Mouse (Mus musculus) lung, adult 2 months (tissue): ENCODE measurements around the gene Scnn1a. TPM values are rescaled to one million over a fixed set of nuclear protein-coding genes. Genes with fewer than 3 reads are reported as not detected.

Source experiments
- DNase-seq: peaks from one replicate; pipeline ENCODE4 v3.0.0; 2022
- H3K4me1 ChIP-seq: fragments of 200-500 bp; 2 replicates; pipeline ENCODE4 v1.6.1; 2011; ENCODE audit warnings: low read length; ENCODE audit not compliant: control insufficient read depth, insufficient read depth
- H3K4me3 ChIP-seq: fragments of 200-500 bp; replicated peaks from 2 replicates; pipeline ENCODE3; 2011; ENCODE audit warnings: low read depth, mild to moderate bottlenecking, control low read depth, low read length; ENCODE audit errors: extremely low read depth
- CTCF ChIP-seq: fragments of 200-500 bp; IDR thresholded peaks from 2 replicates; pipeline ENCODE4 v1.5.1; 2011; ENCODE audit warnings: mild to moderate bottlenecking, low read length, control low read depth; ENCODE audit not compliant: insufficient read depth
- POLR2A ChIP-seq: fragments of 200-500 bp; IDR thresholded peaks from 2 replicates; pipeline ENCODE4 v1.6.1; 2011; ENCODE audit warnings: low read depth, mild to moderate bottlenecking, control low read depth, low read length, borderline replicate concordance; ENCODE audit errors: extremely low read depth
- WGBS: fragments of 180-500 bp; shearing (Covaris S2); methylation state at CpG from one replicate; pipeline ENCODE4 v1.1.7; 2018; 5-methylcytosine and 5-hydroxymethylcytosine counted together
- polyA plus RNA-seq: library from polyadenylated mRNA; depleted of rRNA; stranded (reverse); fragments of >200 nt; gene quantifications from 2 replicates; pipeline ENCODE4 v1.2.3, GENCODE M21; 2012; rRNA removed

Gene Scnn1a
- polyA plus RNA-seq, 1 experiment = 245 TPM

DNA sequence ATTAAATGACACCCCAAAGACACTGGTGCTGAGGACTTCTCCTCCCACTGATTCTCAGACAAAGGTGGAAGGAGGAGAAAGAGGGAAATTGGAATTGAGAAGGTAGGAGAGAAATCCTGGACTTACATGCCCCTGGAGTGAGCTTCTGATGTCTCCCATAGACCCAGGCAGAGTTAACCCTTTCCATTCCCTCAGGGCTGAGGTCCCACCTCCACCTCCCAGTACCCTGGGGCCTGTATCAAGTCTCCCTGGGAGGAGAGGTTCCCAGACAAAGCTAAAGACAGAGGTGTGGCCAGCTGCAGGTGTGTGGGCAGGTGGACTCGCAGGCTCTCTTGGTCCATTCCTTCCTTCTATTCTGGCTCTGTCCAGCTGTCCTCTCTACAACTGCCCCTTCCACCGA lies 61.6 kb downstream of the Scnn1a start:
- peaks cover 7% of the 10 kb centered on the region for H3K4me1 ChIP-seq
- 70% methylated on average over 2 of the region's 2 CpGs for WGBS
- no peak for DNase-seq
- TF ChIP-seq POLR2A (no peak), CTCF (no peak)
- H3K4me3 ChIP-seq = no peak overlapping the region

DNA sequence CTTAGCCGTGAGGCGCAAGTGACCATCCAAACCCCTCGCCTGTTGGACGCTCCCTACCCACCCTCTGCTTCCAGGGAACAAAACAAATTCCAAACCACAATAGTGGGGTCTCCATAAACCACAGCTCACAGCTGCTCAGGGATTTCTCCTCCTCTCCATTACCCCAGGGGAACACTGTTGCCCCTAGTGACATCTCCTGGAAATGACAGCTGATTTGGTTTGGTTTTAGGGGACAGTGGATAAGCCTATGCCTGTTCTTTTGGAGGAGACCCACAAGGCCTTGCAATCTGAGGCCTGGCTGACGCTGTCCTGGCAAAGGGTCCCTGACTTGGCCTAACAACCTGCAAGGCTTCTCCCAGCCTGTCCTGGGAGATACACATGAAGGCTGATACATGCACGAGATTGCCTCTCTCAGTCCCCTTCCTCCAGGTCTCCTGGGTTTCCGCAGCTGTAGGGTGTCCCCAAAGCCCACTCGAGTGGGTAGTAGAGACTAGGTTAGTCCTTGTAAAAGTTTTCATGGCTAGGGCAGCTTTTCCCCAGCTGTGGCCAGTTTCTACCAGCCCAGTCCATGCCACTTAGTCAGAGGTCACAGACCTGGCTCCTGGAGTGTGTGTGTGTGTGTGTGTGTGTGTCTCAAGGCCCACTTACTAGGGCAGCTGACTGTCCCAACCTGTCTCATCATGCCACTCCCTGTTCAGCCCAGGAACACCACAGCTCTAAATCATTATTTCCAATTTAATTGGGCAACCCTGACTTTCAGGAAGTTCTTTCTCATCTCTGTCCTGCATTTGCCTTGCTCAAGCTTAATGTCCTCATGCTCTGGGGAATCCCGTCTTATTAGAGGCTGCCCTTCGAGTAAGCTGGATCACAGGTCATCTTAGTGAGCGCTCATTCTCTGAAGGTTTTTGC lies 64.9 kb downstream of the Scnn1a start:
- peak; percentile 41 for DNase-seq
- H3K4me3 ChIP-seq = no peak overlapping the region
- WGBS = 71% methylated on average over 11 of the region's 11 CpGs
- H3K4me1 ChIP-seq = 0 out of 2 replicates have a peak, but pooled peaks cover under 1% of the 10 kb centered on the region
- TF ChIP-seq POLR2A (no peak), CTCF (no peak)

DNA sequence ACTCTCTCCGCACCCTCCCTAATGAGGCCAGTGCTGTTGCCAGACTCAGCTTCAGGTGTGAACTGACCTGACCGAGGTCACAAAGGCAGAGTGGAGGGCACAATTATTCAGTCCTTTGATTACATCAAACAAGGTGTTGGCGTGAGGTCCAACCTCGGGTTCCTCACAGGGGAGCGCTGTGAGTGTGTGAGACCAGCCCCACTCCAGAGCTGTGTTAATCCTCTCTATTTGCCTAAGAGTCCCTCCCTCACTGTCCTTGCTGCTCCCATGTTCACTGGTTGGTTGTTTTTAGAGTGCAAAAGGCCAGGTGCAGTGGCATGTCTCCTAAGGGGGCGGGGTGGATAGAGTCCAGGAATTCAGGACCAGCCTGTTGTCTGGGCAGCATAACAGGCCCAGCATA lies 65.6 kb downstream of the Scnn1a start:
- TF ChIP-seq POLR2A (no peak), CTCF (no peak)
- H3K4me1 ChIP-seq = no peaks in the 10 kb centered on the region
- WGBS = 74% methylated on average over 6 of the region's 6 CpGs
- no peak for DNase-seq
- H3K4me3 ChIP-seq = no peak overlapping the region

DNA sequence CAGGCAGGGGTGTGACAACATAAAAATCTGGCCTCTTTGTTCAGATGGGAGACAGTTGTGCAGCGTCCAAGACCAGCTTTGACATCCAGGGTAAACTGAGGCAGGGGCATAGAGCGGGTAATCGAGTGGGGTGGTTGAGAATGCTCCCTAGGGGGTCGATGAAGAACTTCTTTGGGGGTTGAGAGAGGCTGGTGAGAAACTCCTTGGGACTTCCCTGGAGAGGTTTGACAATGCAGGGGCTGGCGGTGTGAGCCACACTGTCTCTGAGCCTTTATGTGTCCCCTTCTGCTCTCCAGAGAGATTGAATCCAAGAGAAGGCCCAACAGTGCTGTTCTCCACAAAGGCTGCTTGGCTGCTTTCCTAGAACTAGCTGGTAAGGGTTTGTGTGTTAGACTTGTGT lies 69.4 kb downstream of the Scnn1a start:
- 84% methylated on average over 5 of the region's 5 CpGs for WGBS
- no peak overlapping the region for H3K4me3 ChIP-seq
- TF ChIP-seq CTCF (no peak), POLR2A (no peak)
- H3K4me1 ChIP-seq = no peaks in the 10 kb centered on the region
- no peak for DNase-seq

Other genes with a start within 250 kb of the Scnn1a start
- 108 and 129 TPM in 2 replicates for gene Chd4, start 224.7 kb upstream of the Scnn1a start, polyA plus RNA-seq
- gene Nop2, start 188.8 kb upstream of the Scnn1a start, polyA plus RNA-seq = 10.1 and 13.6 TPM in 2 replicates
- 45.0 and 51.0 TPM in 2 replicates for gene Iffo1, start 175.4 kb upstream of the Scnn1a start, polyA plus RNA-seq
- 1,317 and 1,826 TPM in 2 replicates for gene Gapdh, start 154.2 kb upstream of the Scnn1a start, polyA plus RNA-seq
- gene Ncapd2, start 129.0 kb upstream of the Scnn1a start, polyA plus RNA-seq = 15.5 and 34.2 TPM in 2 replicates
- 30.1 and 39.4 TPM in 2 replicates for gene Mrpl51, start 128.9 kb upstream of the Scnn1a start, polyA plus RNA-seq
- 12.5 and 22.0 TPM in 2 replicates for gene Vamp1, start 105.1 kb upstream of the Scnn1a start, polyA plus RNA-seq
- gene Tapbpl, start 88.8 kb upstream of the Scnn1a start, polyA plus RNA-seq = 29.8 and 33.4 TPM in 2 replicates
- gene Cd27, start 83.6 kb upstream of the Scnn1a start, polyA plus RNA-seq = 8.1 and 9.8 TPM in 2 replicates
- gene Tuba3a, start 34.6 kb upstream of the Scnn1a start, polyA plus RNA-seq = 0.17 and 0.19 TPM in 2 replicates
- 107 and 116 TPM in 2 replicates for gene Ltbr, start 6.8 kb upstream of the Scnn1a start, polyA plus RNA-seq
- gene Tnfrsf1a, start 28.7 kb downstream of the Scnn1a start, polyA plus RNA-seq = 186 and 200 TPM in 2 replicates
- 1.3 and 2.6 TPM in 2 replicates for gene Plekhg6, start 60.1 kb downstream of the Scnn1a start, polyA plus RNA-seq
- 405 and 537 TPM in 2 replicates for gene Cd9, start 174.1 kb downstream of the Scnn1a start, polyA plus RNA-seq
- gene Vwf, start 226.1 kb downstream of the Scnn1a start, polyA plus RNA-seq = 421 and 464 TPM in 2 replicates